Mouse (Mus musculus): ENCODE results near the gene Chil3. TPM values are rescaled to one million over a fixed set of nuclear protein-coding genes. Genes with fewer than 3 reads are reported as not detected.

The Chil3 gene
- total and polyA plus RNA-seq, 2 experiments from 2014 or later = 0.43 TPM; not detected in 1

DNA sequence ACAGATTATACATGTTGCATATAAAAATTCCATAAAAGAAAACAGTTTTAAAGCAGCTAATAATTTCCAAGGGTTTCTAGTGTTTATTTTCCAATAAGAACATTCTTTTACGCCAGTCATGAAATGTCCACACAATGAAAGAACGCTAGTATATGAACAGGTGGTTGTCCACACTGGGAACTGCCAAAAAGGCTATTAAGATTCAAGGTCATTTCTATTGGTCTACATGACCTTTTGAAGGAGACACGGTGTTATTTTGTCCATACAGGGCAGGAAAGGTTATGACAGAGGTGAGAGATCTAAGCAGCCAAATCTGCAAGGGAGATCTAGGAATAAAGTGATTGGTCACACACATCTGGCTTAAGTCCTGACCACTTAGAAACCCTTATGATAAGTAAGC is 54.4 kb downstream of the Chil3 start, which contains the start of gene Chia1:
Gene Chia1, plus strand, starts transcription at position 301 of the 400 bp plus-strand sequence.
- Histone ChIP-seq H3K4me2 (ENCODE audit: low read depth, low read length) (no peak within 1 kb of the TSS), H3K9ac (replicated peaks; ENCODE audit: low read length) (no peak within 1 kb of the TSS), H3K4me1 (ENCODE audit: insufficient read depth, low read length) (no peaks in the 10 kb centered on the region), H3K4me3 (ENCODE audit: low read length) (no peak within 1 kb of the TSS), H3K27ac (no peak within 1 kb of the TSS), H3K36me3 (ENCODE audit: insufficient read depth, low read length) (no peaks in the 10 kb centered on the region), H3K27me3 (ENCODE audit: insufficient read depth, low read length) (no peaks in the 10 kb centered on the region), H3K9me3 (ENCODE audit: low read length) (no peaks in the 10 kb centered on the region)
- TF ChIP-seq CTCF (IDR thresholded peaks at IDR 0.05; ENCODE audit: low read depth) = no peak
- DNase-seq (ENCODE audit: low spot score) (no peak), ATAC-seq (no peak)
- 83% methylated on average over 3 of the region's 3 CpGs for WGBS

Other genes starting within 250 kb of the Chil3 start
- gene I830077J02Rik, start 234.9 kb downstream of the Chil3 start, total RNA-seq (2014; rRNA removed) = 0.14 and 0.21 TPM in 2 replicates
- gene I830077J02Rik, start 234.9 kb downstream of the Chil3 start, polyA plus RNA-seq (2015; fragmentation: Nextera tagmentation; extraction: Ambion mirVana) = 0.39 and 0.41 TPM in 2 replicates
- 66.7 and 70.7 TPM in 2 replicates for gene Wdr77, start 208.2 kb downstream of the Chil3 start, total RNA-seq (2014; rRNA removed)
- 85.1 and 88.0 TPM in 2 replicates for gene Wdr77, start 208.2 kb downstream of the Chil3 start, polyA plus RNA-seq (2015; fragmentation: Nextera tagmentation; extraction: Ambion mirVana)
- 233 and 276 TPM in 2 replicates for gene Atp5f1, start 207.5 kb downstream of the Chil3 start, total RNA-seq (2014; rRNA removed)
- gene Atp5f1, start 207.5 kb downstream of the Chil3 start, polyA plus RNA-seq (2015; fragmentation: Nextera tagmentation; extraction: Ambion mirVana) = 607 and 619 TPM in 2 replicates
- 5.0 and 6.3 TPM in 2 replicates for gene Ovgp1, start 193.9 kb downstream of the Chil3 start, total RNA-seq (2014; rRNA removed)
- gene Ovgp1, start 193.9 kb downstream of the Chil3 start, polyA plus RNA-seq (2015; fragmentation: Nextera tagmentation; extraction: Ambion mirVana) = 4.5 and 5.3 TPM in 2 replicates
- 2.0 and 4.3 TPM in 2 replicates for gene Pifo, start 152.9 kb downstream of the Chil3 start, total RNA-seq (2014; rRNA removed)
- 9.8 and 11.1 TPM in 2 replicates for gene Pifo, start 152.9 kb downstream of the Chil3 start, polyA plus RNA-seq (2015; fragmentation: Nextera tagmentation; extraction: Ambion mirVana)
- gene Chil5, start 134.8 kb downstream of the Chil3 start, total RNA-seq (2014; rRNA removed) = not detected in 2 replicates
- 0.23 and 0.30 TPM in 2 replicates for gene Chil5, start 134.8 kb downstream of the Chil3 start, polyA plus RNA-seq (2015; fragmentation: Nextera tagmentation; extraction: Ambion mirVana)
- gene Chia1, start 54.3 kb downstream of the Chil3 start, total RNA-seq (2014; rRNA removed) = 1.2 and 2.0 TPM in 2 replicates
- gene Chia1, start 54.3 kb downstream of the Chil3 start, polyA plus RNA-seq (2015; fragmentation: Nextera tagmentation; extraction: Ambion mirVana) = 1.4 and 2.0 TPM in 2 replicates
- 0.11 TPM in 1 of 2 replicates, not detected in the other for gene Chil4, start 51.9 kb upstream of the Chil3 start, total RNA-seq (2014; rRNA removed)
- gene Chil4, start 51.9 kb upstream of the Chil3 start, polyA plus RNA-seq (2015; fragmentation: Nextera tagmentation; extraction: Ambion mirVana) = 0.24 TPM in 1 of 2 replicates, not detected in the other
- gene Chil6, start 238.6 kb upstream of the Chil3 start, total RNA-seq (2014; rRNA removed) = not detected in 2 replicates
- not detected in 2 replicates for gene Chil6, start 238.6 kb upstream of the Chil3 start, polyA plus RNA-seq (2015; fragmentation: Nextera tagmentation; extraction: Ambion mirVana)

All from hindbrain, postnatal 0 days (tissue).